Mouse (Mus musculus): ENCODE data around the gene Gm37240.

The Gm37240 gene

DNA sequence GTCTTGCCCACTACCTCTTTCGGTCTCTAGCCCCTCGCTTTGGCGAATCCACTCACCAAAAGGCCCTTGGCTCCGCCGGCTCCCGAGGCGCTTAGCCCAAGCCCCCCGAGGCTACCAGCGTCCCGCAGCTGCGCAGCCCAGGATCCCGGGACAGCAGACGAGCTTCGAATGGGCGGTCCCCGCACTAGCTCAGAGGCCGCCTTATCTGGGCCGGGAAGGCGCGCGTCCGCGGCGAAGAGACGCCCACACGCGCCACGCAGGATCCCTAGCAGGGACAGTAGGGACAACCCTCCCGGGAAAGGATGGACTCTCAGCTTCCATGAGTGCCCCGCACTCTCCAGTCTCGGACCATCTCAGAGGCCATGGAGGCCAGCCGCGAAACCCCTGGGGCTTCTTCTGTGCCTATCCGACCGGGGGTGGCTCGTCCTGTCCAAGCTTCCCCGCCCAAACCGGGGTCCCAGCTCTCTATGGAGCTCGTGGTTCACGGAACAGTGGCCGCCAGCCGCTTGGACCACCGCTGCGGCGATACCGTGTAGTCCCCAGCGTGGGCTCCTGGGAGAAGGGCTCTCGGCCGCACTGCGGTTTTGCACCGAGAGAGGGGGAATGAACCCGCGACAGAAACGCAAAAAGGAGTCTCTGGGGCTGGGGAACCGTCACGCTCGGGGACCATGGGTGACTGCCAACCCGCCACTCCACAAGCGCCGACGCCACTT lies 1407.9 kb downstream of the Gm37240 start:
- DNase-seq (ENCODE audit: low spot score in 2 of 2) = peak; percentile 49 to 74

DNA sequence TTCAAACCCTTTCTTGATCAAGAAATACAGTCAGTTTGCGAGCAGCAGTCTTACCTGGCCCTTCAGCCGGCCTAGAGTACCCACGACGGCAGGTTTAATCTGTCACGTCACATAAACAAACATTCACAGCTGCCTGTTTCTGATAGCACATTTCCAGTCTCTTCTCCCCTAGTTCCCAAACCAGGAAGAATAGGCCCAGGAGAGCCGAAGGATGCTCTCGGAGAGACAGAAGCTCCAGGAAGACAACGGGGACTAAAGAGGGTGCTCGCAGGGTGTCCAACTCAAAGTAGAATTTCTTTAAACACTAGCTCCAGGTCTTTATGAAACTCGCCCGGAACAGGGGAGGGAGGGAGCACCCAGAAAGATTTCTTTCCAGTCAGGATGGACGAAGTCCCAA lies 1408.4 kb downstream of the Gm37240 start:
- peak in 1 of 2 experiments; percentile 43 for DNase-seq (ENCODE audit: low spot score in 2 of 2)

DNA sequence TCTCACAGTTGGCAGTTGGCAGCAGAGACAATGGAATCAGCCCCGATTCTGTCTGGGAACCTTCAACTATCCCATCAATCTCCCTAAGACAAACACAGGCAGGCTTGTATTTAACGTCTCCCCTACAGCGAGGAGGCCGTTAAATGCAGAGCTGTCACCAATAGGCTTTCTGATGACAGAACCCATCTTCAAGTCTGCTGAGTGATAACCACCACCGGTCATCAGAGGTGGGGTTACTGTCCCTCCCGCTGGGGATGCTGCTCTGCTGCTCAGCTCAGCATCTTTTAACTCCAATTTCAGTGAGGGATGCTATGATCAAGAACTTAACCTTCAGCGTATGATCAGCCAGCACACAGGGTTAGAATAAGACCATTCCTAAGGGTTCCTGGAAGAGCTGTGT lies 1409.1 kb downstream of the Gm37240 start:
- DNase-seq (ENCODE audit: low spot score in 2 of 2) = peak in 1 of 2 experiments; percentile 36

DNA sequence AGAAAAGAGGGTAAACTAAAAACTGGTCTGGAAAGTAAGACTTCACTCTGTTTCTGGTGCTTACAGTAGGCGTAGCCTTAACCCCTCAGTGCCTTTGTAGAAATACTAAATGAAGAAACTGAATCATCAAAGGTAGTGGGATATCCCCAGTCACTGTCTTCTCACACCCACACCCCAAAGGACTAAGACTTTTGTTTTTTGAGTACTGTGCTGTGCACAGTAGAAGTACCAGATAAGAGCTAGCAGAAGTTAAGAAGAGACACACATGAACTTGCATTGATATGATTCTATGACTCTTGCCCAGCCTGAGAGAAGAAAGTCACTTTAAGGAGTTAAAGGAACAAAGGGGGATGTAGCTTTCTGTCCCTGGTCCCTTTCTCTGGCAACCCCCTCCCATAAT lies 1409.8 kb downstream of the Gm37240 start:
- DNase-seq (ENCODE audit: low spot score in 2 of 2) = no peak

DNA sequence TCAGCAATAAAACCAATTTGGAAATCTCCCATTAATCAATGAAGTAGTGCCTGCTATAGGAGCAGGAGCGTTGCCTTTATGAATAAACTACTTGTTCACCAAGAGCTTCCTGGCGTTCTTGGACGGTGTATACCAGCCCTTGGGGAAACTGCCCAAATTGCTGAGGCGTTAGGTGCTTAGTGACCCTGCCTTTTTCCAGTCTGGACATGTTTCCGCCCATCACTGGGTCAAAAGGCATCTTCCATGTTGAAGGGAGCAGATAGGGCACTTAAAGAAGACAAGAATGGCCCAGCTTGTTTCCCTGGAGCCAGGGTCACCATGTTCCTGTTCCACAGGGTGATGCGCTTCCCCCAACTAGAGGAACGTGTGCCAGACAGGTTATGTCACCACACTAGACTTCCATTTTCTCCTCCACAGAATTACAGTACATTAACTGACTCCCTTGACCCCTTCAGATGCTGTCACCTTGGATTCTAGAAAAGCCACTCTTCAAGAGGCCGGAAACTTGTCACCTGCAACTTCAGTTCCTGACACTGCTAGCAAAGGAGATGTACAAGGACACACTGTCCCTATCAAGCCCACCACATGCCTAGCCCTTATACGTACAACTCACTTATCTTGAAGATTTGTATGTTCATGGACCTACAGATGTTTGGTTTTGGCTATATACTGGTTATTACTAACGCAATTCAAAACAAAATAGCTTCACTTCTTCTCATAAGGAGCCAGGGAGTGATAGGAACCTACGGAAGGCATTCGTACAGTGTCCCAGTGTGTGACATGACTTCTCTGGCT lies 1412.1 kb downstream of the Gm37240 start:
- no peak for DNase-seq (ENCODE audit: low spot score in 2 of 2)

DNA sequence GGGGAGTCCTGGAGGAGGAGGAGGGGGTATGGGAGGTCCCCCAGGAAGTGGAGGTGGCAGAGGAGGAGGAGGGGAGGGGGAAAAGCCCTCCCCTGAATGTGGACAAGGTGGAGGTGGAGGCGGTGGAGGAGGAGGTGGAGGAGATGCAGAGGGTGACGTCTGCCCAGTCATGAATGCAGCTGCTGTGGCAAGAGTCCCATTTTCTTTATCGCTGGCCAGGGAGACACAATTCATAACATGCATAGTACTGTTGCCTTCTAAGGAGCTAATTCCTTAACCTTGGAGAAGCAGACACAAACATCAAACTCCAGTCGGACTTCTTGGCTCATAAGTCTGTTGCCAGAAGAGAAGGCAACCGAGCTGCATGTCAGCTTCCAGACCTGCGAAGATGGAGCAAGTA lies 1412.9 kb downstream of the Gm37240 start:
- no peak for DNase-seq (ENCODE audit: low spot score in 2 of 2)

DNA sequence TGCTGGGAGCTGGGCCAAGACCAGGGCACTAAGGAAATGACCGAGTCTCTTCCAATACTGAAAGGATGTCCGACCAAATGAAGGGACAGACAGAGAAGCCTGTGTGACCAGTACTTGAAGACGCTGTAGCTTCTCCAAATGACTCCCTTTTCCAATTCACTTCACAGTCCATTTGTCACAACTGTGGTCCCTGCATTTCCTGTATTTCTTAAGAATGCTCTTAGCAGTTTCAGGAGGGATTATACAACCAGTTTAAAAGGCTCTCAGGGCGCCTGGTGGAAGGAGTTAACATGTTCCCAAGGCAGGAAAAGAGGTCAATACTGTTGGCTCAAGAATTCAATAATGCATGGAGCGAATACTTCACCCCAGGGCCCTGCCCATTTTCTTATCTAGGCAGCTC lies 1414.4 kb downstream of the Gm37240 start:
- no peak for DNase-seq (ENCODE audit: low spot score in 2 of 2)

DNA sequence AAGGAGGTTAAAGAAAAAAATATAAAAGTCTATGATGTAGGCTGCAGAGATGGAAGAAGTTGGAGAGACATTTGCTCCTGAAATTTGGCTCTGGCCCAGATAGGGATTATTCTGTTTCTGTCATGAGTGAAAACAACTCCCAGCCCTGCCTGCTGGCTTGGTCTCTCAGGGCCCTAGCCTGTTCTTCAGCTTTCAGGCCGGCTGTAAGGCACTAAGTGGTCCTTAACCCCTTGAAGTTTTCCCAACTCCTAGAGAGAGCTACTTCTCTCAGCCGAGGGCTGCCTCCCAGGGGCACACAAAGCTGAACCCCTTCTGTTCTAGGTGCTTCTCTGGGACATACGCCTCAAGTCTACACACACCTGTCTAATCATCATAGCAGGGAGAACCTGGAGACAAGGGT lies 1414.8 kb downstream of the Gm37240 start:
- DNase-seq (ENCODE audit: low spot score in 2 of 2) = no peak

DNA sequence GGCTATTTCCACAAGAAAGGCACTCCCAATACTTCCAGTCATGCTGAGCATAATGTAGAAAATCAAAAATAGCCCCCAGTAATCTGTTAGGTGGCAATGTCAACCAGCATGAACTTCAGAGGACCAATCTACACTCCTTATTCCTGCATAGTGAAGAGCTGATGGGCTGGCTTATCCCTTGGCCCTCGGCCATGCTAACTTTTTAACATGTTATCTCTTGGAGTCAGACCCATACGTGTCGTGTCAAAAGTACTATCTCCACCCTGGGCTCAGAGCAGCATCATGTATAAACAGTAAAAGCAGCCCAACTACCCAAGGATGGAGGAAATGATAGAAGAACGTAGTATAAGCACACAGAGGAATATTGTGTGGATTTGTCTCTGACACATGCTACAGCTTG lies 1416.2 kb downstream of the Gm37240 start:
- DNase-seq (ENCODE audit: low spot score in 2 of 2) = peak; percentile 48 to 79

DNA sequence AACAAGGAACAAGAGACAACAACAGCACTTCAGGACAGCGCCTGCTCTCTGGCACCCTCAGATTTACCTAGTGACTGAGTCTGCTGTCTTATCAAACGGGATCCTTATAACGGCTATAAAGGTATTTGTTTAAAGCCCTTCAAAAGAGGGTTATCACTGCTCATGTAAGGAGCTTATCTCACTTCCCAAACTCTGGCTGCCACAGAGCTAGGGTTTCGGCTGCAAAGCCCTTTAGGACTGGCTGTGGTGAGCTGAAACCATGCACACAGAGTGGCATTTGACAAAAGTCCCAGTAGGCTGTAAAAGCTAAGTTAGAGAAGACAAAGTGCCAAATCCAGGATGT lies 1419.2 kb downstream of the Gm37240 start:
- DNase-seq (ENCODE audit: low spot score in 2 of 2) = no peak

DNA sequence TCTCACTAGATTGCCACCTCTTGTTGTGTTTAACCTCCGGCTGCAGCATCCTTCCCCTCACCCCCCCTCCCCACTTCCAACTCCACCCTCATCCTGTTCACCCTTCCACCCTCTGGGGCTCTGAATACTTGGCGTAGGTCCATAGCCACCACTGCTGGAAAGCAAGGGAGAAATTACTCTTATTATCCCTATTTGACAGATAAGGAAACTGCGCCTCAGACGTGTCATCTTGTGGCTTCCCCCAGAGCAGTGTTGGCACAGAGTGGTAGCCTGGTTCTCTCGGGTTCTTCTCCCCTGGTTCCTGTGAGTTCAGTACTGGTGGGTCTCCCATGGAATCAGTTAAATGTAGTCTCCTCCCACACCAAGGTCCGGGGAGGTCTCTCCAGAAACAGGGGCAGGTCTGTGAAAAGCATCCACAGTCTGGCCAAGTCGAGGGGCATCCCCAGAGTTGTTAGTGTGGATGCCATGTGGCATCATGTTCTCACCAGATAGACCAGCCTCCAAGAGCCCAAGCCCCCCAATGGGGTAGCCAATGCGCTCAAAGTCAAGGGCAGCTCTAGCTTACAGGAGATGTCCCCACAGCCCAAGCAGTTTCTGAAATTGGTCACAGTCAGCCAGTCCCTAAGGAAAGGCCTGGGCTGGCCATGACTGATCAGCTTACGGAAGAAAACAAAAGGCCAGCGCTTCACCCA lies 1419.8 kb downstream of the Gm37240 start:
- DNase-seq (ENCODE audit: low spot score in 2 of 2) = no peak

DNA sequence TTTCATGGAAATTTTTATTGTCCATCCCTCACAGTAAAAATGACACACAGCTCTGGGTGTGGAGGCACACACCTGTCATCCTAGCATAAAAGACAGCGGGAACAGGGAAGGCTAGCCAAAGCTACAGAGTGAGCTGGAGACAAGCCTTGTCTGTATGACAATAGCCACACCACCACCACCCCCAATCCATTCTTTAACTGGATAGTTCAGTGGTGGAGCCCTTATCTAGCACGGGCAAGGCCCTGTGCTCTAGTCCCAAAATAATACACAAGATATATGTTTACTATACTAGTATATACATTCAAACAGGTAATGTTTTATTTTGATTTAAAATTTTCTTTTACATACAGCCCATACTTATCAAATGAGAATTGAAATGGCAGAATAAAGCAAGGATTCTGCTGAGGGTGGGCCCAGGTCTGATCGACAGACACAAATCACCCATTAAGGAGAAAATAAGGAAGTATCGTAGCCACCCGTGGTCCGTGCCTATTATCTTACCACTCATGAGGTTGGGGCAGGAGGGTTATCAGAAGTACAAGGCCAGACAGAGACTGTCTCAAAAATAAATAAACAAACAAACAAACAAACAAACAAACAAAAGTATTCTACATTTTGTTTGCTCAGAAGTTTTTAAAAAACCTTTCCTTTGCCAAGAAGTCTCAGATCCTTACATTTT lies 1421.4 kb downstream of the Gm37240 start:
- no peak for DNase-seq (ENCODE audit: low spot score in 2 of 2)

DNA sequence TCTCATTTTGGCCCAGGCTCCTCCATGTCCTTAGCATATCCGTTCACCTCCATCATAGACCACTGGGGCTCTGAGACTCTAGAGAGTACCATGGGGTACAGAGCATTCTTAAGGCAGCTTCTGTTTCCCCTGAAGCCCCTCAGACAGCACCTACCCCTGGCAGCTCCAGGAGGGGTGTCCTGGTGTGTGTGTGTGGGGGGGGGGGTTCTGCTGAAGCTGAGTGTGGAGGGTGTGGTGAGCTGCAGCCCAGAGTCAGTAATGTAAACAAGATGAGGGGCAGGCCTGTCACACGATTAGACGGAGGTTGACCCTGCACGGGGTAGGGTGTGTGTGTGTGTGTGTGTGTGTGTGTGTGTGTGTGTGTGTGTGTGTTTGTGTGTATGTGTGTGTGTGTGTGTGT lies 1425.6 kb downstream of the Gm37240 start:
- DNase-seq (ENCODE audit: low spot score in 2 of 2) = no peak

DNA sequence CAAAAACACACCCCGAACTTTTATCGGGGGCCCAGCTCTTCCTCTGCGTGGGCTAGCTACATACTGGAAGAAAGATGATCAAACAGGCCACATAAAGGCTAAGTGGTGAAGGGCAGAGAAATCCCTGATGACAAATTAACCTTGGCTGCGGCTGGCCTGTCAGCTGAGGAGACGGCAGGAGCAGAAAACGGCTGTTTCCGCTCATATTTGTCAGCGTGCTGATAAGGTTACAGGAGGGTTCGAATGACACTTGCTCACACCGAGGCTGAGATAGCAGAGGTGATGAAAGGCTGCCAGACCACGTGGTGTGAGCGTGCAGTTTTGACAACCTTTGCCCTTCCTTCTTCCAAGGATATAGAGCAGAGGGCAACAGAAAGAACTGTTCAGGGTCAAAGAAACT lies 1426.4 kb downstream of the Gm37240 start:
- DNase-seq (ENCODE audit: low spot score in 2 of 2) = peak; percentile 52 to 73

DNA sequence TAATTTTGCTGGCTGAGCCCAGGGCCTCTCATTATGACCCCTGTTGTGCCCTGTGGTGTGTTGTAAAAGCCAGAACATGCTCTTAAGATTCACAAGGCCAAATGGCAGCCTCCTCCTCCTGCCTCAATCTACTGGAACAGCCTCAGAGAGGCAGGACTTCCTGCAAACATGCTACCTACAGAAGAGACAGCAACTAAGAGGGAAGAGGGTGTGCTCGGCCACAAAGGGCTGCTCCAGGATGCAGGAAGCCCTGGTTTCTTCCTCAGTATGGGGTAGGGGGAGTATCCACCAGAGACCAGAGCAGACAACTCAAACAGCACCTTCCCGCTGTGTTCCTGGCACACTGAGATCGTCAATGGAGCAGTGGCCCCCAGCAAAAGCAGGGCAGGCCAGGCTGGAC lies 1426.8 kb downstream of the Gm37240 start:
- no peak for DNase-seq (ENCODE audit: low spot score in 2 of 2)

DNA sequence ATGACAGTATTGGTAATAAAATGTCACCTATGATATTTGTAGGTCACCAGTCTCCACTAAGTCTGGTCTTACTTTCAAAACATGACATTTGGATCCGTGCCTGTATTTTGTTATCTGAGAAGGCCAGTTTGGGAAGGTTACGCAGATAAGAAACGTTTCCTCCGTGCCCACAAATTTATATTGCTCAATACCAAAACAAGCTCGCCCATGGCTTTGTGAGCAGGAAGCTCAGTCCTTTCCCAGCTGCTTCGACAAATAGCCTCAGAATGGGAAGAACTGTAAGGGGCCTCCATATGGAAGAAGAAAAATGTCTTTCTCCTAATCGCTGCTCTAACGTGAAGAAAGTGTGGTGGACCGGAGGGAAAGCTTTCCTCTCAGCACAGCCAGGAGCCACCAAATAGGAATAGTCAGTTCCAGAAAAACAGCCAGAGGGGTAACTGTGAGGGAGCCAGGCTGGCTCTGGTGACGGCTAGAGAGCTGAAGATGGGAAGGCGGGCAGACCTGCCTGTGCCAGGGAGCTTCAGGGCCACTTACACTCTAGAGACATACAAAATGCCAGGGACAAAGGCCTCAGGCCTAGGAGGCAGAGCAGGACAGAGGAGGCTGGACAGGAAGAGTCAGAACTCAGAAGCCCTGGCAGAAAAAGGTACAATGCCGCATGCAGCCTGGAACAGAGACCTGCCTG lies 1431.4 kb downstream of the Gm37240 start:
- peak; percentile 52 to 81 for DNase-seq (ENCODE audit: low spot score in 2 of 2)

DNA sequence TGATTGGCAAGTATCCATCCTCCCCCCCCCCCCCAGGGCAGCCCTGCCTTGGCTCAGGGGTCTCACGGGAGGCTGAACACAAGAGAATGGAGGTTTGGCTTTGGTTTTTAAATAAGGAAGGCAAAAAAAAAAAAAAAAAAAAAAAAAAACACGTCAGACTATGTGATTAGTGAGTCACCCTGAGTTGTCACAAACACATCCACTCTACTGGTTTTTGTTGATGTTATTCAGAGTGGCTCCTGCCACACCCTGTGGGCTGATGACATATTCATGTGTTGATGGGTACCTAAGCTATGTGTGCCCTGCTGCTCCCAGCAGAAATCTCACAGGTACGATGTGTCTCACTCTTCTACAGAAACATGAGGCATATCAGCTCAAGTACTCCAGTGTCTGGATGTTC lies 1436.7 kb downstream of the Gm37240 start:
- no peak for DNase-seq (ENCODE audit: low spot score in 2 of 2)

DNA sequence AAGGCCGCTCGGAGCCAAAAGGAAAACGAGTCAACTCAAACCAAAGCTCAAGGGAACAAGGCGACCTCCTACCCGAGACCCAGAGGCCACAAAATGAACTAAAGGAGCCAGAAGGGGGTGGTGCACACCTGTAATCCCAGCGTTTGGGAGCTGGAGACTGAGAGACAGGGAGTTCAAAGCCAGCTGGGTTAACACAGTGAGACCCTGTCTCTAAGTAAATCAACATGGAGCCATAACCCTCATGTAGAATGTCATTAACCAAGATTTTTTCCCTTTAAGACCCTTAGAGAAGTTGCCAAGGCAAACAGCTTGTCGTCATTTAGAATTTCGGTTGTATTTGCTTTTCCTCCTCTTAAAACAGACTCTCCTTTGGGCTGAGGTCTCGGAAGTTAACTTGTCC lies 1438.3 kb downstream of the Gm37240 start:
- DNase-seq (ENCODE audit: low spot score in 2 of 2) = no peak

DNA sequence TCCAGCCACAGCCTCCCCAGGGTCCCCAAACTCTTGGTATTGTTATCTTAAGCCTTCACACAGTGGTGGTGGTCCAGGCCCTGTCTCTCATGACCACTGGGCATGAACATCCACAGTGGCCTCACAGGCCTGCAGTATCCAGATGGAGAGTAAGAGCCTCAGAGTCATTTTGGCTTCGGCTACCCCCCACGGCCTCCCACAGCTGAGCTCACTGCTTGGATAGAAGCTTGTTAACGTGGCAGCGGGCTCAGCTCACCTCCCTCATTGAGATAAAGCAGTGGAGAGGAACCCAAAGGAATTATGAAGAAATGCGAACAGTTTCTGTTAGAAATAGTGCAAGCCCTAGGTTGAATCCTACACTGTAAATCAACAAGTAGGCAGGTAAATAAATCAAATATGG lies 1439.5 kb downstream of the Gm37240 start:
- DNase-seq (ENCODE audit: low spot score in 2 of 2) = no peak

Data from spleen, postnatal 36 days (tissue).